Mouse (Mus musculus) urinary bladder, postnatal 4 days (tissue): ENCODE data around the gene Olfr1240.

ENCODE experiments used
- DNase-seq, 2 experiments: peaks; one replicate each; pipeline ENCODE4 v3.0.0; 2021 to 2022; ENCODE audit warnings: low spot score in 2 of 2

The Olfr1240 gene

GRCm38 (mm10) chr2:89442900-89443299, at the start of gene Olfr1240:
Olfr1240 (minus strand) TSS chr2:89443000.
- DNase-seq = no peak

- DNase-seq = no peak
These were observed 44.2 kb upstream of the Olfr1240 start, which contains the start of gene Olfr1241 for GRCm38 (mm10) chr2:89487026-89487425. Olfr1241 (minus strand) TSS chr2:89487126.

GRCm38 (mm10) chr2:89420307-89420706, 22.5 kb downstream of the Olfr1240 start, which contains the start of gene Olfr1239:
Olfr1239 (minus strand) TSS chr2:89420407.
- DNase-seq = no peak

GRCm38 (mm10) chr2:89414557-89414956, 28.2 kb downstream of the Olfr1240 start:
- no peak for DNase-seq

GRCm38 (mm10) chr2:89409576-89409975, 33.2 kb downstream of the Olfr1240 start, which contains the start of gene Olfr1238:
Olfr1238 (minus strand) TSS chr2:89409676.
- no peak for DNase-seq

- no peak for DNase-seq
These were observed 41.9 kb downstream of the Olfr1240 start for GRCm38 (mm10) chr2:89400882-89401281.
